Mouse (Mus musculus) G1E (cell line): ENCODE data around the gene Shld2.

Experiments used
- CTCF ChIP-seq: IDR thresholded peaks from 2 replicates; pipeline ENCODE4 v1.5.1; 2012; ENCODE audit warnings: low read depth, low read length, inconsistent platforms, mixed read lengths
- GATA1 ChIP-seq: IDR thresholded peaks from 2 replicates; pipeline ENCODE4 v1.6.1; 2012; ENCODE audit warnings: borderline replicate concordance, low read length, inconsistent platforms, mixed read lengths

GRCm38 (mm10) chr14:34297634-34298033 is 12.7 kb downstream of the Shld2 start:
- TF ChIP-seq CTCF (no peak), GATA1 (no peak)
